Mouse (Mus musculus) right cerebral cortex, adult 2 months (tissue): ENCODE data around the gene Sytl5.

Experiments
- DNase-seq, 2 experiments: peaks; one replicate each; pipeline ENCODE4 v3.0.0; 2021 to 2022; ENCODE audit warnings: low spot score in 2 of 2

Sytl5 gene

DNA sequence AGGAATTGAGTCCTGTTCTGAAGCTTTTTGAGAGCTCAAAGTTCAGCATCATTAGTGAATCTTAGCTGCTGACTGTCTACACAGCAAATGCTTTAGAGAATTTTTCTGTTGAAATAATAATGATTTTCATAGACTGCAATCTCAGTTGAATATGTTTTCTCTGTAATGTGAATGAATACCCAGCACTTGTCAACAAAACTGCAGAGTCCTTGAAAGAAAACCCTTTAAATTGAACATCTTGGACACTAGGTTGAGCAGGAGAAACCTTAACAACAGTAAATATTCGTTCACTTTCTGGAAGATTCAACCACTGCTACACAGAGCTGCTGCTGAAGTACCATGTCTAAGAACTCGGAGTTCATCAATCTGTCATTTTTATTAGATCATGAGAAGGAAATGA, at the start of gene Sytl5:
TSS of gene Sytl5 (plus strand) at position 301 of the 400 bp plus-strand sequence.
- no peak for DNase-seq

DNA sequence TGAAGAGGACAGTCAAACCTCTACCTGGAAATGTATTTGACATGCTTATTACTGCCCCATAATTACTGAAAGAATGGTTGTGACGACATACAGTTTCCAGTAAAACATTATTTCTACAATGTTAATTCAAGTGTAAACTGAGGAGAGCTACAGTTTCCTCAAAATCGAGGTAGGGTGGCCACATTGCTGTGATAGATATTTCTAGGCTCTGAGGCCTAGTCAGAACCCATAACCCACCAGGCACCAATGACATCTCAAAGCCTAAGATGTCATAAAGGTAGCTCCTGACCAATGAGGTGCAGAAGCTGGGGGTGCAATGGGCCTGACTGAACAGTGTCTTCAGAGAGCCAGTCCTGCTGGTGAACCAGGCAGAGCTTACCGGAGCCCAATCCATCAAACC, 38.8 kb upstream of the Sytl5 start, which contains the start of gene Hypm:
TSS of gene Hypm (plus strand) at position 301 of the 400 bp plus-strand sequence.
- DNase-seq: no peak

GRCm38 (mm10) chrX:9849403-9849802, 36.0 kb upstream of the Sytl5 start, which contains the start of gene H2al3:
Gene H2al3 (plus strand): TSS chrX:9849703.
- DNase-seq: no peak

DNA sequence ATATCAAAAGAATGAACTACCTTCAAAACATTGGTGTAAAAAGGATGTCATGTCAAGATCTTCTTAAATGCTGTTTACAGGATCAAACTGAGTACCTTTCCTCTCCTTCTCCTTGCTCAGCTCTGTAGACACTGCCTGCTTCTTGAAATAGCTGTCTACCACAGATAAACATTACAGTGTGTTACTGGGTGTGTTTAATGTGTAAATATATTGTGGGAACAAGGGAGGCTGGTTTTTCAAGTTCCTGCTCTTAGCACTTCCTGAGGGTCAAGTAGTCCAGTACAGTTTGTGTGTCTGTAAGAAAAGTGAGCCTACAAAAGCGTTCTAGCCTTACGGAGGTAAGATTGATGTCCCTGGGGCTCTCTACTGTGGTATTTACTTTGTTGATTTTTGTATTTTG, 23.6 kb upstream of the Sytl5 start:
- DNase-seq: no peak

- DNase-seq: no peak
These were observed 9.9 kb upstream of the Sytl5 start for GRCm38 (mm10) chrX:9875519-9875918.

- DNase-seq: no peak
These were observed 24.1 kb downstream of the Sytl5 start for GRCm38 (mm10) chrX:9909572-9909971.

DNA sequence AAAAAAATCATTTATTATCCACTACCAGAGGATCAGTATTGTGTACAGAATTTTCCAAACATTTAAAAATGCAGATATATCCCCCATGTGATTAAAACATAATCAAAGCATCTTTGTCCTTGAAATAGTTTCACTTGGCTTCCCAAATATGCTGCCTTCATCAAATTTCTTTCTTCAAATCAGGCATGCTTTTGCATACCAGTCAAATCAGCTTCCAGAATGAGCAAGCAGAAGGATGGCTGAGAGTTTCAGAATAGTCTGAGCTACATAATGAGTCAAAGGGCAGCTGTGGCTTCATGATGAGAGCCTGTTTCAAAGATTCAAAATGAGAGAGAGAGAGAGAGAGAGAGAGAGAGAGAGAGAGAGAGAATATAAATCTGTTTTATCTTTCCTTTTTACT, 48.4 kb downstream of the Sytl5 start:
- DNase-seq: no peak

GRCm38 (mm10) chrX:9984094-9984669, 98.8 kb downstream of the Sytl5 start:
- no peak for DNase-seq

DNA sequence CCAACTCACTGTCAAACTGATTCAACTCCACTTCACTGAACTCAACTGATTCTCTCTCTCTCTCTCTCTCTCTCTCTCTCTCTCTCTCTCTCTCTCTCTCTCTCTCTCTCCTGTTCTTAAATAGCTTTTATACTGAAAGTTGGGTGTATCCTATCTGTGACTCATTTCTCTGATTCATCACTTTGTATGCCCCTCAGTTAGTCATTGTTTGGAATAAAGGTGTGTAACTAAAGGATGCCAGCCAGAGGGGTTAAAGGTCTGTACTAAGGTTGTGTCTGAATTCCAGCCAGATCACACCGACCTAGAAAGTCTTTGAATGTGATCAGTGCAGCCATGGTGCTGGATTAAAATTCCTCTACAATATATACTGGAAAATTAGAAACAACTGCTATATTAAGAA, 115.3 kb downstream of the Sytl5 start:
- no peak for DNase-seq

DNA sequence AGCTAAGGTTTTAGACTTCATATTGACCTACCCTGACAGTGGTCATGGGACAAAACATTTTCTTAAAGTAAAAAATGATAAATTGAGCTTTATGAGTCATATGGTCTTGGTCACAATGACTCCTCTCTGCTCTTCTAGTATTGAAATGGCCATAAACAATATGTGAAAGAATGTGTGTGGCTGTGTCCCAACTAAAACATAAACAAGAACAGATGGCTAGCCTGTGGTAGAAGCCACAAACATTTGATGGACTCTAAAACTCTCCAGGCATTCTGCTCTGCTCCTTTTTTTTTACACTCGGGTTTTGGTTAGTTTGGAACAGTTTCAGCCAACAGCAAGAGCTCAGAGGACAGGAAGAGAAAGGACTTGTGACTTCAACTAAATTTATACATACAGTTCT, 120.5 kb downstream of the Sytl5 start:
- DNase-seq: no peak

DNA sequence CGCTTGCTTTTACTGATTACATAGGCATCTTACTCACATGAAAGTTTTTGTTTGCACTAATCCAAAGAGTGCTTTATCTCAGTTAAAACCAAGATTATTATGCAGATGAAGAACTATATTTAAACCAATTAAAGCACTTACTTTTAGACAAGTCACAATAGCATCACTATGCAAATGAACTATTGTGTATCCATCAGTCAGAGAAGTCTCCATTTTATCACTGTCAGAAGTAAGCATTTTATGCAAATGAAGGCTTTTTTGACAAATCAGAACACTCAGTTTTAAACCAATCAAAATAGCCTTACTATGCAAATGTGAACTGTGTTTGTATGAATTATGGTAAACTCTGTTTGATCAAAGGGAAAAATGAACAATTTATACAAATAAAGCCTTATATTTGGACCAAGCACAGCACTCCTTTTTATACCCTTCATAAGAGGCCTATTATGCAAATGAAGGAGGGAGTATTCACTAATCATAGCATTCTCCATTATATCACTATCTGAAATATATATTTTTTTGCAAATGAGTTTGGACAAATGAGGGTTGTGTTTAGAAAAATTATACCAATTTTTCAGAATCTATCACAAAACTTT, 122.4 kb downstream of the Sytl5 start:
- DNase-seq: no peak

- DNase-seq: no peak
These were observed 124.8 kb downstream of the Sytl5 start for GRCm38 (mm10) chrX:10010202-10010601.

DNA sequence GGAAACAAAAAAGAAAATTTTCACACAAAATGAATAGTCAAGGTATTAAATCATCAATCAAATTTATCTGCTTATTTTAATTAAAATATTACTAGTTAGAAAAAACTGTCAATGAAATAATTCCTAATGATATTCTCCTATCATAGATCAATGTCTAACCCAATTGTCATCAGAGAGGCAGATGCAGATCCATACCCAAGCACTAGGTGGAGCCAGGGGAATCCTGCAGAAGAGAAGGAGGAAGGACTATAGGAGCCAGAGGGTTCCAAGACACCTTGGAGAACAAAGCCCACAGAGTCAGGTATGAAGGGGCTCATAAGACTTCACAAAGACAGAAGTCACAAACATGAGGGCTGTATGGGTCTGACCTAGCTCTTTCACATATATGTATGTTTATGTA, 149.2 kb downstream of the Sytl5 start:
- DNase-seq: peak in 1 of 2 experiments; percentile 3
